Mouse (Mus musculus) spleen, postnatal 4 days (tissue): ENCODE results near the gene Fuom.

ENCODE experiments used
- DNase-seq, 2 experiments: peaks; one replicate each; pipeline ENCODE4 v3.0.0; 2022; ENCODE audit warnings: low spot score in 2 of 2

Gene Fuom

DNA sequence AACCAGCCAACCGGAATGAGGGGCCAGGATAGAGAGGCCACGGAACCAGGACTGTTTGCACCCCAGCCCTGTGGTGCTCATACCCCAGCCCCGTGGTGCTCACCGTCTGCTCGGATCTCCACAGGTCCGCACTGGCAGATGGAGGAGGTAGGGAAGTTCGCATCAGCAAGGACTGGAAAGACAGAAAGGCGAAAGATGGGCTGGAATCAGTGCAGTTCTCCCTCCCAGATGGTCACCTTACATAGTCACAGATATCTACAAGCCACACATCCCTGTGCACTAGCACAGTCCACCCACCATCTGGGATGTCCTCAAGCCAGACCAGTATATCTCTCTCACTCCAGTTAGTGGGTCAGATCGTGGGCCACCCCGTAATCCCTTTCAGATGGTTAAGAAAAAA lies 743 bp downstream of the Fuom start:
- no peak for DNase-seq

- no peak for DNase-seq
These were observed 3.8 kb downstream of the Fuom start for GRCm38 (mm10) chr7:140098466-140098865.

DNA sequence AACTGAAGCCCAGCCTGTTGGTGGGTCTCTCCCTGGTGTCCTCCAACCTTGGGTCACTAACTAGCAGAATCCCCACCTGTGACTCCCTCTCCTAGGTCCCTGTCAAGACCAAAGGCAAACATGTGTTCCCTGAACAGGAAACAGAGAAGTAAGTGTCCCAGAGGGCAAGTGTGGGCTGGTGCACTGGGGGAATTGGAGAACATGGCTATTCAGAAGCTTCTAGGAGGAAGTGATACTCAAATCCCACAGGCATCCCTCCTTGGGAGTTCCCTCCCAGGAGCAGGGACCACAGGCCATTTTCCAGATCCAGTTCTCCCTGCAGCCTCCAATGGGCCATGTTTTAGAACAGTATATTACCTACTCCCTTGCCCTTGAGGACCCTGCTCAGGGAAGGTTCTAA lies 6.2 kb downstream of the Fuom start:
- DNase-seq: no peak

GRCm38 (mm10) chr7:140095556-140095955 lies 6.7 kb downstream of the Fuom start:
- DNase-seq: no peak

GRCm38 (mm10) chr7:140094954-140095353 lies 7.3 kb downstream of the Fuom start:
- DNase-seq: no peak

DNA sequence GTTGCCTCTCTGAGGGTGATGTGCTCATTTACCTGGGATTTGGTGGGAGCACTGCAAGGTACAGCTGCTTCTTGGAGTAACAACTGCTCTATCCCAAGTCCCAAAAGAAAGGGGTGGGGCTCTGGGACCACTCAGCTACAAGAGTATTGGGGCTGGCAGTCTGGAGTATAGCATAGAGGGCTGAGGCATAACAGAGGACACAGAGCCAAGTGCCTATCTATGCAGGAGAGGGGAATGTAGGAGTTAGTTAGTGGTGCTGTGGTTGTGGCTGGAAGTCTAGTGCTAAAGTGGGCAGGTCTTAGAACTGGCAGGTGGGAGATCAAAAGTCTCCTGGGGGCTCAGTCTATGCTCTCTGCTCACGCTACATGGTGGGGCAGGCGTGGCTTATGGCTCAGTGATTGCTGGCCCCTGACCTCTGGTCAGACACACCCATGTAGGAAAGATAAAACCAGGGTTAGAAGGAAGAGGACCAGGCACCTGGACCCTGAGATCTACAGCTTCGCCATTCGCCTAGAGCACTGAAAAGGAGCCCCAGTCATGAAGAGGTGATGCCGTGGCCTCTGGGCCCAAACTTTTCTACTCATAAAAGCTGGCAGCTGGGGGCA lies 9.2 kb downstream of the Fuom start, which contains the start of gene Prap1:
TSS of gene Prap1 (plus strand) at position 472 of the 605 bp plus-strand sequence.
- DNase-seq: no peak

DNA sequence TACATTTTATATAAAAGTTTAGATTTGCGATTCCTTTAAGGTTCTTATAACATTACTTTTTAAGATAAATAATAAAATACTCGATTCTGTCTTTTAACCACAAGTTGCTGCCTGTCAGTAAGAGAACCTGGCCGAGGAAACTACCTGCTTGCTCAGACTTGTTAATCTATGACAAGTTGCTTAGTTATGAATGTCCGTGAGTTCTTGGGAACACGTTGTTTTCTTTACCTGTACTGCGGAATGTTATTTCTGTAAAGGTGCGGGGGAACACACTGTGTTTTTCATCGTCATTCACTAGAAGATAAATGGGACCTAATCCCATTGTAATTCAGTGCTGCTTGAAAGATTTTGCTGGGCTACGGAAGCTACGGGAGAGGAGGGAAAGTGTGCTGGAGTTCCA lies 11.6 kb downstream of the Fuom start:
- no peak for DNase-seq

DNA sequence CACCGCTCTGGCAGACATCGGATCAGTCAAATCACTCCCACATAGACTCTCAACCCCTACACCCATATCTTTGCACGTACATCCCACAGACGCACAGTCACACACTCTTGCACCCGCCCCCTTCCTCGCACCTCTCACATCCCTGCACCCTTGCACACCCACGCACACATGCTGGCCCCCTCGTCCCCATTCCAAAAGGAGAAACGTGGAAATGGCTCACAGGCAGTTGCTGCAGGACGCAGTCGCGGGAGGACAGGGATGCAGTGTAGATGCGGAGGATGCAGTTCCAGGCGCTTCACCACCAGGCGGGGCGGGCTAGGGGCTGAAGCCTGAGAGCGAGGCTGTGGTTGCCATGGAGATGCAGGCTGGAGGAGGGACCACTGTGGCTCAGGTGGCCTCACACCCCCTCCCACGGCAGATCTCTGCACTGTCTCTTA lies 20.0 kb downstream of the Fuom start, which contains the start of gene Caly:
TSS of gene Caly (minus strand) at position 307 of the 437 bp plus-strand sequence.
- DNase-seq: peak in 1 of 2 experiments; percentile 63

GRCm38 (mm10) chr7:140081408-140082241 lies 20.6 kb downstream of the Fuom start:
- peak in 1 of 2 experiments; percentile 60 for DNase-seq

GRCm38 (mm10) chr7:140080503-140081156 lies 21.6 kb downstream of the Fuom start:
- DNase-seq: peak in 1 of 2 experiments; percentile 63

GRCm38 (mm10) chr7:140078711-140079110 lies 23.5 kb downstream of the Fuom start:
- peak; percentile 39 to 72 for DNase-seq

DNA sequence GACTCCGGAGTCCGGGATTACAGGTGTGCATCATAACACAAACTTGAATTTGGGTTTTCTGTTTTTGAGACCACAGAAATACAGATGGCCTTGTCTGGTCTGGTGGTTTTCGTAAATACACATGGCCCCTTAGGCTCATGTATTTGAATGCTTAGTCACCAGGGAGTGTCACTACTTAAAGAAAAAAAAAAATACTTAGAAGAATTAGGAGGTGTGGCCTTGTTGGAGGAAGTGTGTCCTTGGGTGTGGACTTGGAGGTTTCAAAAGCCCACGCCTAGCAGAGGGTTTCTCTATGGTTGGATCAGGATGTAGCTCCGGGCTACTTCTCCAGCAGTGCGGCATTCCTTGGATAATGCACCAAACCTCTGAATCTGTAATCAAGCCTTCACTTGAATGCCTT lies 24.5 kb downstream of the Fuom start:
- no peak for DNase-seq

DNA sequence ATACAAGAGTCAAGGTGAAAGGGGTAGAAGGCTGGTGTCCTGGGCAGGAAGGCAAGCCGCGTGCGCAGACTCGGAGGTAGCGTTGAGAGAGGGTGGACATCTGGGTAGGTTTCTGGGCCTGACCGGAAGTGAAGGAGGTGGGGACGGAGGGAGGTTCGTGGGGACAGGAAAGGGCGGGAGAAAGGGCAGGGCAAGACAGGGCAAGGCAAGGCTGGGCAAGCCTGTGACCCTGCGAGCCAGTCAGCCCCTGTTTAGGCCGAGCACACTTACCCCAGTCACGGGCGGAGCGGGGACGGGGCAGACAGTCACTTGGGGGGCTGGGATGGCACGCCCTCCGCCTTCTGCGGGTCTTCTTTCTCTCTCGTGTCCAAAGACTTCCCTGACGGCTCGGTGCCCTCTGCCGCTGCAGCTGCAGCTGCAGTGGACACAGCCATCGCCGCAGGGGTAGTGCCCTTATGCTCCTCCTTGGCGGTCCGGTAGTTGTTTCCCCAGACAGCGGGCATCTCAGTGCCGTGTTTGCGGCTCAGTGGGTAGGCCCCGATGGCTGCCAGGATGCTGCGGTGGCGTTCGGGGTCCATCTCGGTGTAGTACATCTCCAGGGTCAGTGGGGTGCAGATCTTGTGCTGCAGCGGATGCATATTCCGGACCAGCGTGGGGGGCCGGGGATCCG lies 32.1 kb downstream of the Fuom start:
- DNase-seq: peak in 1 of 2 experiments; percentile 58

DNA sequence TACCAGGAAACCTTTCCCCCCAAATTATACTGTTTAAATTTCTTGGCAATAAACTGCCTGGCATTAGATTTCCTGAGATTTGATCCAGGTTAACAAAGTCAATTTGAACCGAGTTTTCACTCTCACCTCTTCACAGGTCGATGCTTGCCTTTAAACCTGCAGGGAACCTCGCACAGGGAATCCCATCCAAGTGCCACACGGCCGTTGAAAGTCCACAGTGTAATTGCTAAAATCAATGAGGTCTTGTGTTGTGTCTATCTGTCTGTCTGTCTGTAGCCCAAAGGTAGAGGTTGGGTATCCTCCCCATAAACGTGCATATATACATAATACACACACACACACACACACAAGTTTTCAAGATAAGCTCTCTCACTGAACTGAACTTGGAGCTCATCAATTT lies 34.8 kb downstream of the Fuom start:
- DNase-seq: no peak

DNA sequence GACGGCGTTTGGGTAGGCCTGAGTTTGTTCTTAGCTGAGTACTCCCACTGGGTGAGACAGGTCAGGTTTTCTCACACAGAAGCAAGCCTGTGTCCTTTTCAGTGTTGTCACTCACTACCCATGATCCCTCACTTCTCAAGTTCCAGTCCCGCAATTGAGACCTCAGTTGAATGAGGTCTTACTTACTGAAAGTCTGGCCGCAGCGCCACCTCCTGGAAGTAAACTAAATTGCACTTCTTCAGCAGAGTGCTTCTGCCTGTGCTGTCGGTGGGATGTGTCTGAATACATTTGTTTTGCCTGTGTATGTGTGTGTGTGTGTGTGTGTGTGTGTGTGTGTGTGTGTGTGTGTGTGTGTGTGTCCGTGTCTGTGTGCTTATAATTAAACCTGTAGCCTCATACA lies 39.1 kb downstream of the Fuom start:
- peak; percentile 58 to 83 for DNase-seq

GRCm38 (mm10) chr7:140062307-140062706 lies 39.9 kb downstream of the Fuom start:
- DNase-seq: no peak

GRCm38 (mm10) chr7:140061832-140062130 lies 40.5 kb downstream of the Fuom start:
- no peak for DNase-seq

DNA sequence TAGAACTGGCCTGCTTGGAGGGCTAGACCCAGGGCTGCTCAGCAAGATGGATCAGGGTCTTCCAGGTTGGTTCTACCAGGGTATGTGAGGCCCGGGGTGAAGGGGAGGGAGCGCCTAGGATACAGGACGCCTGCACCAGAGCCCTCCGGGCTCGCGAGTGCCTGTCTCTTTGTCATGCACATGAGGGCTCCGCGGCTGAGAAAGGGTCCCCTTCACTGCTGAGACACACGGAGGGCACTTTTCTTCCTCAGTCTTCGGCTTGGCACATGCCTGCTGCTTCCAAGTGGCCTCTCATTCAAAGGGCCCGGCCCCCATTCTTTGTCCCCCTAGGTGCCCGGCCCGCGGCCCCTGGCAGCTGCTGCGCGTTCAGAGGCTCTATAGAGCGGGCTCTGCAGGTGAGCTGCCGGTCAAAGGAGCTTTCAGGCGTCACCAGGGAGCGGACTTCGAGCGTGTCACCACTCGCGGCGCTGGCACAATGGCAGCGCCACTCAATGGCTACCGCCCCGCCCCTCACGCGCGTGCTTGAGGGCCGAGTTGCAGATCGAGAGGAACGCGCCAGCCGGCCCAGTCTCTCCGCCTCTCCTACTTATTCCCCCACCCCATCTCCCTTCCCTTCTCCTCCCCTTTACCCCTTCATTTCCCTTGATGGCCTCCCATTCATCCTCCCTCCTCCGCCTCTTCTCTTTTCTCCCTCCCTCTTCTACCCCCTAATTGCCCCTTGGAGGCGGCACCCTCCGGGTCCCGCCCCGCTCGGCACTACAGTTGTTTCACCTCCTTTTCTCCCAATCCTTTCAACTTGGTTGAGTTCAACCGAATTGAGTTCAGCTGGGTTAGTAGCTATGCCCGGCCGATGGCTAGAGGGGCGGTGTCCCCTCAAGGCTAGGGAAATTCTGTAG lies 41.1 kb downstream of the Fuom start:
- no peak for DNase-seq

DNA sequence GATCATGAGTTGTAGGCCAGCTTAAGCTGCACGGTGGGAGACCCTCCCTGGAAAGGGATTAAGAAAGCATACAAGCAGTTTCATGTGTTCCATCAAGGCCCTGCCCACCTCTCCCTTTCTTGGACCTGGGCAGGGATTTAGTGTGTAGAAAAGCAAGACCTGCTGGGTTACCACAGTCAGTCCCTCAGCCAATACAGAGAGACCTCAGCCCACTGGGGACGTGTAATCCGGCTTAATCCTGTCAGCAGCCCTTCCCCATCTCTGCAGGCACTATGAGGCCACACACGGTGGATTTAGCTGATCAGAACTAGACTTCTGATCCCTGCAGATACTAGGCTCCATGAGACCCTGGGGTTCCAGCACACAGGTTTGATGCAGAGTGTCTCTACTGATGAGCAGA lies 42.6 kb downstream of the Fuom start:
- DNase-seq: no peak

- no peak for DNase-seq
These were observed 43.7 kb downstream of the Fuom start for GRCm38 (mm10) chr7:140058528-140058927.
